Mouse (Mus musculus): Measurements from ENCODE around the gene Srarp.

Gene Srarp

GRCm38 (mm10) chr4:141425484-141426479 is 10.1 kb downstream of the Srarp start:
- DNase-seq (ENCODE audit: low spot score in 2 of 2): peak in 1 of 2 experiments; percentile 57

GRCm38 (mm10) chr4:141423691-141424431 is 12.0 kb downstream of the Srarp start:
- DNase-seq (ENCODE audit: low spot score in 2 of 2): no peak

- DNase-seq (ENCODE audit: low spot score in 2 of 2): peak in 1 of 2 experiments; percentile 65
These were observed 12.6 kb downstream of the Srarp start for GRCm38 (mm10) chr4:141423288-141423687.

- DNase-seq (ENCODE audit: low spot score in 2 of 2): peak in 1 of 2 experiments; percentile 55
These were observed 13.1 kb downstream of the Srarp start for GRCm38 (mm10) chr4:141422841-141423240.

GRCm38 (mm10) chr4:141421423-141421822 is 14.5 kb downstream of the Srarp start:
- DNase-seq (ENCODE audit: low spot score in 2 of 2): no peak

GRCm38 (mm10) chr4:141420886-141421285 is 15.0 kb downstream of the Srarp start:
- DNase-seq (ENCODE audit: low spot score in 2 of 2): peak in 1 of 2 experiments; percentile 57

- DNase-seq (ENCODE audit: low spot score in 2 of 2): peak in 1 of 2 experiments; percentile 60
These were observed 15.6 kb downstream of the Srarp start, which contains the start of gene Hspb7 for GRCm38 (mm10) chr4:141420192-141420829. Gene Hspb7, plus strand, starts transcription at chr4:141420779.

GRCm38 (mm10) chr4:141419398-141420191 is 16.3 kb downstream of the Srarp start:
- peak; percentile 48 to 62 for DNase-seq (ENCODE audit: low spot score in 2 of 2)

- peak in 1 of 2 experiments; percentile 54 for DNase-seq (ENCODE audit: low spot score in 2 of 2)
These were observed 20.0 kb downstream of the Srarp start, which contains the start of gene Clcnkb for GRCm38 (mm10) chr4:141415924-141416323. Gene Clcnkb, minus strand, starts transcription at chr4:141416014.

GRCm38 (mm10) chr4:141411430-141411992 is 24.4 kb downstream of the Srarp start:
- DNase-seq (ENCODE audit: low spot score in 2 of 2): no peak

- DNase-seq (ENCODE audit: low spot score in 2 of 2): no peak
These were observed 27.3 kb downstream of the Srarp start for GRCm38 (mm10) chr4:141408577-141408976.

GRCm38 (mm10) chr4:141406516-141407299 is 29.2 kb downstream of the Srarp start:
- peak in 1 of 2 experiments; percentile 52 for DNase-seq (ENCODE audit: low spot score in 2 of 2)

- DNase-seq (ENCODE audit: low spot score in 2 of 2): no peak
These were observed 30.6 kb downstream of the Srarp start for GRCm38 (mm10) chr4:141405314-141405622.

GRCm38 (mm10) chr4:141404518-141405313 is 31.2 kb downstream of the Srarp start:
- DNase-seq (ENCODE audit: low spot score in 2 of 2): peak; percentile 78 to 94

GRCm38 (mm10) chr4:141400171-141400570 is 35.7 kb downstream of the Srarp start:
- DNase-seq (ENCODE audit: low spot score in 2 of 2): no peak

- no peak for DNase-seq (ENCODE audit: low spot score in 2 of 2)
These were observed 37.4 kb downstream of the Srarp start, which contains the start of gene Clcnka for GRCm38 (mm10) chr4:141398545-141398944. Gene Clcnka, minus strand, starts transcription at chr4:141398724.

GRCm38 (mm10) chr4:141397861-141398260 is 38.0 kb downstream of the Srarp start:
- no peak for DNase-seq (ENCODE audit: low spot score in 2 of 2)

GRCm38 (mm10) chr4:141394751-141395150 is 41.2 kb downstream of the Srarp start:
- DNase-seq (ENCODE audit: low spot score in 2 of 2): no peak

- no peak for DNase-seq (ENCODE audit: low spot score in 2 of 2)
These were observed 44.6 kb downstream of the Srarp start for GRCm38 (mm10) chr4:141391293-141391692.
